Mouse (Mus musculus) layer of hippocampus, adult 18-20 months (tissue): ENCODE results near the gene Top3b. TPM values are rescaled to one million over a fixed set of nuclear protein-coding genes. Genes with fewer than 3 reads are reported as not detected.
"Not testable (repeated sequence)": the region's sequence is repeated elsewhere in the genome, so short reads cannot be mapped to it uniquely, and the experiment has no call there.

Source experiments
- DNase-seq, 2 experiments: peaks; one replicate each; pipeline ENCODE4 v3.0.0; 2022; ENCODE audit warnings: low spot score in 2 of 2
- long read RNA-seq: library from polyadenylated mRNA; stranded (forward); transcript quantifications from one replicate; pipeline ENCODE4 v2.0.0, GENCODE M21; 2021
- total RNA-seq, 2 experiments: library from RNA; stranded (reverse); gene quantifications; 2 replicates each; pipeline ENCODE4 v1.2.3; 2021

The Top3b gene
- total RNA-seq, result 10 to 100 TPM; 59.1 to 68.6 TPM
- long read RNA-seq, transcript Top3b-201 (18 exons, 3,073 nt), result major isoform, 10 of 38 reads
- long read RNA-seq, partial matches to known transcripts, result 1 of 38 reads
- long read RNA-seq, other reads (novel, unspliced or antisense), result 25 of 38 reads

DNA sequence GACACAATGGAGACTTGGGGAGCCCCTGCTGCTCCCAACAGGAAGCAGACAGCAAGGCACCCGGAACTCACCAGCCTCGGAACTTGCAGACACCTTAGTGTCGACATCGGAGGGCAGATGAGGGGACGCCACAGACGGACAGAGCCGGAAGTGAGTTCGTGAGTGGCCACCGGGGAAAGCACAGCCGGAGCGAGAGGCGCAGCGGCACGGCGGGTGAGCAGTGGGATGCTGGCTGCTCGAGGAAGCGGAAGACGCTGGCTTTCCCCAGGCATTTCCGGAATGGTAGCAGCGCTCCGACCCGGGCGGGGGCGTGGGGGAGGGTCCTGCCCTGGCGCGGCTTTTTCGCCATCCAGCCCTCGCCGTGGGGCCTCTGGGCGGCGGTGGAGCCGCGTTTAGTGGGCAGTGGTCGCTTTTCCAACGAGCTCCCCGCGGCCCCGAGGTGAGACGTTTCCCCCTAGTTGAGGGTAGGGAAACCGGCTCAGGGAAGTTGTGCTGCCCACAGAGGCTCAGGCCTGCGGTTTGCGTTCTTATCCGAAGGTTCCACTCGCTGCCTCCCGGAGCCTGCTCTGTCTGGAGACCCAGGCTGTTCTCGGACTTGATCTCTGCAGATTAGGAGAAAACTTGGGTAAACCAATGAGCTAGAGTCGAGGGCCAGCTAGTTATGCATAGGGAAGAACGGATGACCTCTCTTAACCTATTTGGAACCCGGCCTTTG, at the start of gene Top3b, which contains the start of gene Vpreb1:
TSS of gene Top3b (plus strand) at position 120 of the 715 bp plus-strand sequence.
TSS of gene Vpreb1 (minus strand) at position 227 of the 715 bp plus-strand sequence.
- peak; percentile 89 to 95 for DNase-seq

DNA sequence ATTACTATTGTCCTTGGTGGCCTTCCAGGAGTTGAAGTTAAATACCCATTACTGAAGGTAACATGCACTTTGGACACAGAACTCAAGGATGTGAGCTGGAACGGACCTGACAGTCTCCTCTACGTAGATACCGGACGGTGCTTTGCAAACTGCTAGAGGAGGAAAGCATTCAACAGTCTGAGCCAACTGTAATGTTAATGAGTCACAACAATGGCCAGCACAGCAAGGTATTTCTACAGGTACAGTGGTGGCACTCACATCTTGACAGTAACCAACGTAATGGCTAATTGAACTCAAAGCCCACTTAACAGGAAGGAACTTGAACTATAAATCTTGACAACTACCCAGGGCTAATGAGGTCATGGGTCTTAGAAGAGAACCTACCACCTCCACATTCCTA, 45.1 kb upstream of the Top3b start:
- no peak for DNase-seq

DNA sequence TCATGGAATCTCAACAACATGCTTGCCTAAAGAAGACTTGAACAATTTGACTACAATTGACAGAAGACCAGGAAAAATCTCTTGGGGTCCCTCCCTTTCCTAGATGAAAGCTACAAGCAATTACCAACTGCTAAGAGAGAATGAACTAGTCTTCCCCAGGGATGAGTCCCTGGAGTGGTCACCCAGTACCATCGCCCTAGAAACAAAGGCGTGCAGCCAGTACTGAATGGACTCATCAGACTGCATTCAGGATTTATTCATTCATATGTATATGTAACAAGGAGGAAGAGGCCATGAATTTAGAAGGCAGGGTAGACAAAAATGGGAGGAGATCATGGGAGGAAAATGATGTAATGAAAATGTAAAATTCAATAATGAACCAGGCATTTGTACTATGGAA, 44.3 kb upstream of the Top3b start:
- no peak for DNase-seq

DNA sequence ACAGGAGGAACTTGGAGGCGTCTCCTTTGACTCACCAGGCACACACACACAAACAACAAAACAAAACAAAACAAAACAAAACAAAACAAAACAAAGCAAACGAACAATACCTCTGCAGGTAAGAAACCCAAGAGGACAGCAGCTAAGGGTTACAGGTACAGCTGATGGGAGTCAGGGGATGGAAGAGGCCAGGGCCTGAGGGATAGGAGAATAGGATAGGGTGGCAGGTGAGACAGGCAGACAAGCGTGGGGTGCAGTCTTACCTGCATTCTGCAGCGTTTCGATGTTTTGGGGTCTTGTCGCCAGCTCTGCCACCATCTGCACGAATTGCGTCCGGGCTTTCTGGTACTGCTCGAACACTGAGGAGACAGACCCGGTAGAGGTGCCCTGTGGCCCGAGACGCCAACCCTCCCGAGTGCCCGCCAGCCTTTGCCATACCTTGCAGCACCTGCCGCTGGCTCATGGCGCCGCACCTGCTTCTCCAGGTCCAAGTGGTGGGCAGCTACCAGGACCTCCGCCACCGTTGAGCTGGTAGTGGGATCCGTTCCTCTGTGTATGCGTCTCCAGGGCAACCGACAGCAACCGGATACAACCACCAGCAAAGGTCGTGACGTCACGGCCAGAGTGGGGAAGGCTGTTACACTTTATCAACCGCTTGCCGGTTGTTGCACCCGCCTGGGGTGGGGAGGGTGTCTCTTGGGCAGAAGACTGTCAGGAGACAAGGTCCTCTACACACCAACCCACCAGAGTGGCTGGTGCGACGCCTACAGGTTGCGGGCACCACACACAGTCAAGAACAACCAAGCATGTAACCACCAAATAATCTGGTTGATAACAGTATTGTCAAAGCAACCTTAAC, 41.5 kb upstream of the Top3b start, which contains the start of gene Spag6l:
TSS of gene Spag6l (minus strand) at position 700 of the 859 bp plus-strand sequence.
- peak; percentile 46 to 63 for DNase-seq

DNA sequence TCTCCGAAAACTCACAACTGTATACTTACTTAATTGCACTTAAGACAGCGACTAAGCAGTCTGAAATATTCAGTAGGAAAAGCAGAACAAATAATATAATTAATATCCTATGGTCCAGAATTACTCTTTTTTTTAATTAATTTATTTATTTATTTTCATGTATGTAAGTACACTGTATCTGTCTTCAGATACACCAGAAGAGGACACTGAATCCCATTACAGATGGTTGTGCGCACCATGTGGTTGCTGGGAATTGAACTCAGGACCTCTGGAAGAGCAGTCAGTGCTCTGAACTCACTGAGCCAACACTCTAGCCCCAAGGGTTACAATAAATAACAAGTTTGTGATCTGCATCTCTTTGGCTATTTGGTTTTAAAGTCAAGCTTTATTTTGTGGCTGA, 40.9 kb upstream of the Top3b start:
- no peak for DNase-seq

DNA sequence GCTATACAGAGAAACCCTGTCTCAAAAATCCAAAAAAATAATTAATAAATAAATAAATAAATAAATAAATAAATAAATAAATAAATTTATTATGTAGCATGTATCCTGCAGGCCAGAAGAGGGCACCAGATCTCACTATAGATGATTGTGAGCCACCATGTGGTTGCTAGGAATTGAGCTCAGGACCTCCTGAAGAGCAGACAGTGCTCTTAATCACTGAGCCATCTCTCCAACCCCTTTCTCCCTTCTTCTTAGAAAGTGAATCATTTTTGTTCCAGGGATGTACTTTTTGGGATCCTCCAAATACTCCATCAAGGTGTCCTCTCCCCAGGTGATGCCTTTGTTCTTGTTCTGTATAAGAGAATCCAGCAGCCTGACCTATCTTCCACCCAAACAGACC, 21.3 kb upstream of the Top3b start:
- no peak for DNase-seq

DNA sequence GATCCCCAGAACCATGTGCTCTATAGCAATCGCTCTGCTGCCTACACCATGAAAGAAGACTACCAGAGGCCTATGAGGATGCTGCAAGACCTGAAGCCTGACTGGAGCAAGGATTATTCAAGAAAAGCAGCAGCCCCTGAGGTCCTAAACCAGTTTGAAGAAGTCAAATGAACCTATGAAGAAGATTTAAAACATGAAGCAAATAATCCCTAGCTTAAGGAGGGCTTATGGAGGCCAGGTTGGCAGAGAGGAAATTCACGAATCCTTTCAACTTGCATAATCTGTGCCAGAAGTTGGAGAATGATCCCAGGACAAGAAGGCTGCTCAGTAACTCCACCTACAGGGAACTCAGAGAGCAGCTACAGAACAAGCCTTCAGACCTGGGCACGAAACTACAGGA, 18.1 kb upstream of the Top3b start:
- no peak for DNase-seq

DNA sequence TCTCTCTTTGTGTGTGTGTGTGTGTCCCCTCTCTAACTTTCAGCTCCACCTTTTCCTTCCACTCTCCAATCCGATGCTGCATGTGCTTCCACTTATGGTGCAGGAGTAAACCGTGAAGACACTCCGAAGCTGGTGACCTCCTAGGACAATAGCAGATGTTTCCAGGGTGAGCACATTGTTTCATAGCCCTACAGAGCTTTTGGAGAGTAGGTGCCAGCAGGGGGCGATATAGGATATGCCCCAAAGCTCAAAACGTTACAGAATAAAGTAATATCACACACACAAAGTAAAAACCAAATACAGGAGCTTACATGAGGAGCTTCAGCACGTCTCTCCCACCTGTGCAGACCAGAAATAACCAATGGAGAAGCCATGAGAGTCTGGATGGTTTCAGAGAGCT, 15.7 kb upstream of the Top3b start:
- DNase-seq, result peak in 1 of 2 experiments; percentile 71

DNA sequence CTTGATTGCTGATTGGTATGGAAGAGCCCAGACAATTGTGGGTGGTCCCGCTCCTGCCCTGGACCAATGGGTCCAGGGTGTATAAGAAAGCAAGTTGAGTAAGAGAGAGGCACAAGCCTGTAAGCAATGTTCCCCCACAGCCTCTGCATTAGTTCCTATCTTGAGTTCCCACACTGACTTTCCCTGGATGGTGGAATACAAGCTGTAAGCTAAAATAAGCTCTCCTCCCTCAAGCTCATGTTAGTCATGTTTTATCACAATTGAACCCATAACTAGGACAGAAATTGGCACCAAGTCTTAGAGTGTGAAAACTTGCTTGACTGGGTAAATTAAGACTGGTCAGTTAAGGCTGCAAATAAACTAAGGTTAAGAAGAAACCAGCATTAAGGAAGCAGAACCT, 15.0 kb upstream of the Top3b start:
- no peak for DNase-seq

DNA sequence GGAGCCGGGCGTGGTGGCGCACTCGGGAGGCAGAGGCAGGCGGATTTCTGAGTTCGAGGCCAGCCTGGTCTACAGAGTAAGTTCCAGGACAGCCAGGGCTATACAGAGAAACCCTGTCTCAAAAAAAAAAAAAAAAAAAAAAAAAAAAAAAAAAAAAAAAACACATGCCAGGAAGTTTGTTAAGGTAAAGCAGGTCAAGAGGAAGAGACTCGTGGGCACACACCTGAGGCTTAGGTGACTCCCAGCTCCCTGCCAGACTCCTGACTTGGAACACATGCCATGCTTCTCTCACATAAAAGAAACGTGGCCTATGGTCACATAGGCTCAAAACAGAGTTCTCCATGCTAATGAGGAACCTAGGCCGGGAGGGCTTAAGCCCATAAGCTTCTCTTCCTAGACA, 14.5 kb upstream of the Top3b start:
- DNase-seq, result not testable (repeated sequence)

DNA sequence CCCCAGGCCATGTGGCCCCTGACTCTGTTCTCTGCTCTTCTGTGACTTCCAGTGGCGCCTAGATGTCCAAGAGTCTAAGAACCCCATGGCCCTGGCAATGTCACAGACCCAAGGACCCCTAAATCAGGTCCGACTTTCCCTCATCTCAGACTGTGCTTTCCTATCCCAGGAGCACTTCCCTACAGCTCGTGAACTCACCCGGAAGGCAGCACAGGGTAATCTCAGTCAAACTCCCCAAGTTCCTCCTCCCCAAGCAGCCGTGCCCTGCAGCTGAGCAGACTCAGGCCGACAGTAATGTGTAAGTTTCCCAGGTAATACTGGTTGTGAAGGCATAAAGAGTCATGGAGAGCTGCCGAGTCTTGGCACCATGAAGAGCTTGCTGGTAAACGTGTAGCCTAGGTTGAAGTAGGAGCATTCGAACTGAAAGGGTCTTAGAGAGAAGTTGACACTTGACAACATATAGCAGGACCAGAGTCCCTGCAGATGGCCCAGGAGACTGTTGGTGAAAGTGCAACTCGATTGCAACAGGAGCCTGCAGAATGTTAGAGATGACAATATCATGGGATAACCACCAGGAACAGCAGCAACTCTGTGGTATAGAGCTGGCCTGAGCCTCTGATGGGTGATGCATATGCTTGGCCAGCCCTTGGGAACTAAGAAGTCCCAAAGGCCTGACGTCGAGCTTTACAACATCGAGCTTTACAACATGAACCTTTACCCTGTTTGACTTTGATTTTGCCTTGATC, 13.6 kb upstream of the Top3b start:
- DNase-seq, result no peak

DNA sequence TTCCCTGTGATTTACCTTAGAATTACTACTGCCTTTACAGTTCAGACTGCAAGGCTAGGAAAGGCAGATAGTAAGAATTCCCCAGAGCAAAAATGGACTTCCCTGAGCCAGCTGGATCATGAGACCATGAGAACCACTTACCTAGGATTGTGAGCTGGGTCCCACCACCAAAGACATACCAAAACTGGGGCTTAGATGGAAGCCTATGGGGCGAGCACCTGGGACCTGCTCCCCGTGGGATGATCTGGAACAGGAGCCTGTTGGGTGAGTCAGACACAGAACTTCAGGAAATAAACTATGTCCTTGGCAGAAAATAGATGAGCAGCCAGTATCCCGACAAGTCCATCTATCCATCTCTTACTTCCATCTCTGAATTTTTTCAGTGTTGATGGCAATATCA, 8.2 kb upstream of the Top3b start:
- DNase-seq, result no peak

DNA sequence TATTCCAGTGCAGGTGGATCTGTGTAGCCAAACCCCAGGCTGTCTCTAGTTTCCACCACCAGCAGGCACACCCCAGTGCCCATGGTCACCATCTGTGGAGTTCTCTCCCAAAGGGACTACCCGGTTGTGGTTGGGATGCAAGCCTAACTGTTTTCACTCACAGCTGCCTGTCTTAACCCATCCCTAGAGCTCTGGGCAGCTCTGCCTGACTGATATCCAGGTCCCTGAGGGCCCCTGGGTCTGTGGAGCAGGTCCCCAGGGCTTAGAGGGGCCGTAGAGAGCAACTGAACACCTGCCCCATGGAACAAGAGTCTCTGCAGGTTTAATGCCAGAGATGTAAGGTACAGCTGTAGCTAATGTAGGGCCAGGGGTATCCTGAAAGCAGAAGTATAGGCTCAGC, 6.6 kb upstream of the Top3b start, which contains the start of gene Igll1:
TSS of gene Igll1 (minus strand) at position 8 of the 400 bp plus-strand sequence.
- no peak for DNase-seq

DNA sequence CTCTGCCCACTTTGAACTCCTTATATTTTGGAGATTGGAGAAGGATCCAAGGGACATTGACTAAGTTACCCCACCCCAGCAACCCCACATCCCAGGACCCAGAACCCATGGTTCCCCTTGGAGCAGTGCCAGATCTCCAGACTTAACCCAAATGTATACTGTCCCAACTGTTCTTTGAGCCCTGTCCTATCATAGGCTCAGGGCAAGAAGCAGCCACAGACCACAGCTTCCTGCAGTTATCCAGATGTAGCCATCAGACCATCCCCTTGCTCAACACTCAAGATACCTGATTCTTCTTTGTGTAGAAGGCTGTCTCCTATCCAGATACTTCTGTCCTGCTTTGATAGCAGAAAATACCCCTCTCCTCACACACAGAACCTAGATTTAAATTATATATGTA, 5.3 kb upstream of the Top3b start:
- no peak for DNase-seq

DNA sequence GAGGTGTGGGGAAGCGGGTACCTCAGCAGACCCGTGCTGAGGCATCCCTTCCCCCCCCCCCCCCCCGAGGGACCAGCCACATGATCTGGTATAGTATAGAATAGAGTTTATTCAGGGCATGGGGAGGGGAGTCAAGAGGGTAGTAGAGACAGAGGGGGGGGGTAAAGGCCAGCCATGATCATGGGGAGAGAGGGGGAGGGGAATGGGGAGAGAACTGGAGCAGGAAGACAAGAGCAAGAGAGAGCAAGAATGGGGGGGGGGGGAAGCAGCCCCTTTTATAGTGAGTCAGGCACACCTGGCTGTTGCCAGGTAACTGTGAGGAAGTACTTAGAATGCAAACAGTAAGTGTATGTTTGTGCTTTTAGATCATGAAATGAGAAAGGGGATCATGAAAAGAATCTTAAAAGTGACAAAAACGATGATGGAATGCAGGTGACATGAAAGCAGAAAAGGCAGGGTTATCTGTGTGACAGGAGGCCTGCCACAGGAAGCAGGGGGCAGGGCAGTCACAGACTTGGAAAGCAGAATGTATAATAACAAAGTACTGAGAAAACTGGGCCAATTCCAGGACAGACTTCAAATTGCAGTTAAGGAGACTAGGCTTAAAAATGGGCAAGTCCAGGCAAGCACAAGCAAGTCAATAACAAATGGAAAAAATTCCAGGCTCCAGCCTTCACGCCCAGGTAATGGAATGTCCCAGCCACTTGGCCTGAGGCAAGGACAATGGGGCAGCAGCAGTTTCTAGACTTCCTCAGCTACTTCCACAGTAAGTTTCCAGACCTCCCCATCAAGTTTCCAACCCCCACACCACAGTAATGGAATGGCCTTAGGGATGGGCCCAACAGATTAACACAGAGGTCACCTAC, 4.6 kb upstream of the Top3b start:
- no peak for DNase-seq

DNA sequence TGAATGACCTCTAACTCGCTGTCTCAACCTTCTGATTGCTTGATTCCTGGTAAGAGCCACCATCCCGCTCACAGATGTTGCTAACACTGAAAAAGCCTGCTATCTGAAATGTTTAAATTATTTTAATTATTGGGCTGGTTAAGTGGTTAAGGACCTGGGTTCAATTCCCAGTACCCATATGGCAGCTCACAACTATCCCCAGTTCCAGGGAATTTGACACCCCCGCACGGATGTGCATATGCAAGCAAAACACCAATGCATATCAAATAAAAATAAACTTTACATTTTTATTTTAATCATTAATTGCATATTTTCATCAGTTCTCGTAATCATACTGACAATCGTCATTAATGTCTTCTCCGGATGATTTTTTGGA, 307 bp upstream of the Top3b start:
- DNase-seq, result no peak

DNA sequence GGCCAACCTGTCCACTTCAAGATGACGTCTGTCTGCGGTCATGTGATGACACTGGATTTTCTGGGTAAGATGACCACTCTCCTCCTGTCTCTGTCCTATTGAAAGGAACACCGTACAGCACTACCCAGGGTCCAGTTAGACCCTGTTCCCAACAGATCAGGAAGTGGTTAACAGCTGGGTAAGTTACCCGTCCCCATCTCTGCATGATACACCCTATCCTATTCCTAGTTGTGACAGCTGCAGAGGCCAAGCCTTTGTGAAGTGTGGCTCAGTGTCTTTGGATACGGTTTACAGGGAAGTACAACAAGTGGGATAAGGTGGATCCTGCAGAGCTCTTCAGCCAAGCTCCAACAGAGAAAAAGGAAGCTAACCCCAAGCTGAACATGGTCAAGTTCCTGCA, 8.5 kb downstream of the Top3b start:
- DNase-seq, result no peak

DNA sequence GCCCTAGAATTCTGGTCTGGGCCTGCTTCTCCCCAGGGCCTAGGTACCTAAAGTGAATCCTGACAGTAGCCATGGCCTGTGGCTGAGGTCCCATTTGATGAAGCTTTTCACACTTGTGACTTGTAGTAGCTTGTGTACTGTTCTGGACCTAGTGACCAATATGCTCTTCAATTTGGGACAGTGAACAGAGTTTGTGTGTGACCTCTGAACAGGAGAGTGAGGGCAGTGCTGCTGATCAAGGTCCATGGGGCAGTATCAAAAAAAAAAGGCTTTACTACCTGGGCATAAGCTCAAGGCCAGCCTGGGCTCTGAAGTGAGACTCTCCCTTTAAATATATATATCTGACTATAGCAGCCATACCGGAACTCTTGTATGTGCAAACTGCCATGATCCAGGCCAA, 17.8 kb downstream of the Top3b start:
- DNase-seq, result no peak

DNA sequence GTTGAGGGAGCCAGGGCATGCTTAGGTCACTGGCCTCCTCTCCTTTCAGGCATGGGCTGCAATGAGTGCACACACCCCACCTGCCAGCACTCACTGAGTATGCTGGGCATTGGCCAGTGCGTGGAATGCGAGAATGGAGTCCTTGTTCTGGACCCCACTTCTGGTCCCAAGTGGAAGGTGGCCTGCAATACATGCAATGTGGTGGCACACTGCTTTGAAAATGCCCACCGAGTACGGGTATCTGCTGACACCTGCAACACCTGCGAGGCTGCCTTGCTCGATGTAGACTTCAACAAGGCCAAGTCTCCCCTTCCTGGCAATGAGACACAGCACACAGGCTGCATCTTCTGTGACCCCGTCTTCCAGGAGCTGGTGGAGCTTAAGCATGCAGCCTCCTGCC, 21.8 kb downstream of the Top3b start:
- no peak for DNase-seq

DNA sequence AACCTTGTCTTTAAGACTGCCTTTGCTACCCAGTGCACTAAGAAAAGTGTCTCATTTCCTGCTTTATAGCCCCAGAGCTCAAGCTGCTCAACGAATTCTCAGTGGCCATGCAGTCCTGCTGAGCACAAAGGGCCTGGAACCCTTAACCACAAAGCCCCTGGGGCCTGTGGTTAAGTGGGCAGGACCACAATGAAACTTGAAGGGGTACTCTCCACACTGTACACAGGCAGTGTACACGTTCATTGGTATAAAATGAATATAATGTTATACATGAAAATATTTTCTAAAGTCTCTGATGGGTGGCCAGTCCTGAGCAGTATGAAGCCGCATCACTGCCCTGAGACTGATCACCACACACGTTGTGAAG, 25.5 kb downstream of the Top3b start:
- DNase-seq, result no peak
